Mouse (Mus musculus) R1 (cell line): ENCODE results near the gene Pkd2l1.

Source experiments
- DNase-seq: peaks from one replicate; pipeline ENCODE4 v3.0.0-alpha.2; 2018; ENCODE audit warnings: low read depth, low spot score

Pkd2l1 gene

DNA sequence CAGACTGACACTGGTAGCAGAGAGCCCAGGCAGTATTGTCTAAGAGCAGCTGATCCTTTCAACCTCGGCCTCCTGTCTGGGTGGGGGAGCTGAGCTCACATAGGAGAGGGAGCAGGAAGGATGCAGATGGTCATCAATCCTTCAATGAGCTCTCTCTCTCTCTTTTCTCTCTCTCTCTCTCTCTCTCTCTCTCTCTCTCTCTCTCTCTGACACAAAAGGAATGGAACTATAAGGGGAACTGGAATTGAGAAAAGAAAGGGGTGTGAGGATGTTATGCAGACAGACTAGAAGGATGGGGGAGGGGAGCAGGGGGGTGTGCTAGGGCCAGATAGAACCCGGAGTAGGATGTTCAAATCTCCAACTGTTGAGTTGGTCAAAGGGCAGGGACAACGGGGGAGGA is at the start of gene Pkd2l1:
Pkd2l1 (minus strand) TSS at position 101 of the 400 bp plus-strand sequence.
- DNase-seq = no peak

DNA sequence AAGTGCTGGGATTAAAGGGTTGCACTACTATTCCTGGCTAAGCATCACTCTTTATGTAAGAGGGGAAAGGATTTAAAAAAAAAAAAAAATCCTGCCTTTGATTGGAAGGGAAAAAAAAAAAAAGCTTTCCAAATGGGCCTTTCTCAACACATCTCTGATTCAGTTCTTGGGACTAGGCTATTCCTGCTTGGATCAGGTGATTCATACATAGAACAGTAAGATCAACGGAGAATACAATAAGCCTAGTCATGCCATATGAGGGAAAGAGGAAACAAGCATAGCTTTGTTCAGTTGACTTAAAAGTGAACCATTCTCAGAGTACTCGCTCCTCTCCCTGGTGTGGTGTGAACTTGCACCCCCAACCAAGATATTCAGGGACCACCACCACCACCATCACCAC is 46.7 kb upstream of the Pkd2l1 start:
- DNase-seq = no peak

DNA sequence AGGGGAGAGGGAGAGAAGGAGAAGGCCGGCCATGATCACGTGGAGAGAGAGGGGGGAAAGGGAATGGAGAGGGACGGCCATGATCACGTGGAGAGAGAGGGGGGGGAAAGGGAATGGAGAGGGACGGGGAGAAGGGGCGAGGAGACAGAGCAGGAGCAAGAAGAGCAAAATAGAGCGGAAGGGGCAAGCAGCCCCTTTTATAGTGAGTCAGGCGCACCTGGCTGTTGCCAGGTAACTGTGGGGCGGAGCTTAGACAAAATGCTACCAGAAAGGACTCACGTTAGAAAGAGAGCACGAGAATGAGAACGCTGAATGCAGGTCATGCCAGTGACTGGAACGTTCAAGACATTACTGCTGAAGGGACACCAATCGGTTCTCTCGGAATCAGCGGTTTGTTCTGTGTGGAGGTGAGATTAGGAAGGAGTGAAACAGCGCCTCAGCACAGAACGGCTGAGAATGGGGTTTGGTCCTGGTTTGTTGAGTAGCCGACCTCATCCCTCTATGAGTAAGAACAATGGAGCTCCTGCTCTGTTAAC is 45.3 kb upstream of the Pkd2l1 start:
- DNase-seq = peak; percentile 69

DNA sequence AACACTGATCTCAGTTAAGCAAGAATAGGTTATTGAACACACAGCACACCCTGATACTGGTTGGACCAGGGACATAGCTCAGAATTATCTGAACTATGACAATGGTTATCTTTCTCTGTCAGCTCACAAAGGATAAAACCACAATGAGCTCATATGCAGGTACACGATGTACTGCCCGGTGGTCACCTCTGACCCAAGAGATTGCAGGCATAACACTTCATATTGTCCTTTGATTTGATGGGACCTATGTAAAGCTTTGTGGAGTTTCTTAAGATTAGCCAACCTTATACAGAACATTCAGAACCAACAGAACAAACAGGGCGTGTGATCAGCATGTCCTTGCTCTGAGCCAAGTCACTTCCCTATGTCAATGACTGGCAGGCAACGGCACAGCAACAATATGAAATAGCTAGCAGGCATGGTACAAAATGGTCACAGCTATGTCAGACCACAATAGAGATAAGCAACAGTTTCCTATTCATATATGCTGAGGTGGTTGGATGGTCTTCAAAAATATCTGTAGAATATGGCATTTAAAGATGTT is 39.4 kb upstream of the Pkd2l1 start:
- no peak for DNase-seq

DNA sequence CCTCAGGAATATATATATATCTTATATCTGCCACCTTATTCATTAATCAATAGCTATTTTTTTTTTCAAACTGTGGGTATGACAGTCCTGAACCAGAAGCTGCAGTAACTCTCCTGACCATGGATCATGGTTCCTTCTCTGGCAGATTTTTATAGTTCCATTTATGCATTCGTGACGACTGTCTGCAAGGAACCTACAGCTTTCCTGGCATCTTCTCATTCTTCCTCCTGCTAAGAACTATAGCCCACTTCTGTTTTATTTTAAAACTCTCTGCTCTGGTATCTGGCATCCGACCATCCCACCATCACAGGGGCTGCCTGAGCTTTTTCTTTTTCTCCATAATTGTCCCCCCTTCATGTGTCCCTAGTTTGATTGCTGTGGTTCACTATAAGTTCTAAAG is 38.0 kb upstream of the Pkd2l1 start:
- DNase-seq = no peak

DNA sequence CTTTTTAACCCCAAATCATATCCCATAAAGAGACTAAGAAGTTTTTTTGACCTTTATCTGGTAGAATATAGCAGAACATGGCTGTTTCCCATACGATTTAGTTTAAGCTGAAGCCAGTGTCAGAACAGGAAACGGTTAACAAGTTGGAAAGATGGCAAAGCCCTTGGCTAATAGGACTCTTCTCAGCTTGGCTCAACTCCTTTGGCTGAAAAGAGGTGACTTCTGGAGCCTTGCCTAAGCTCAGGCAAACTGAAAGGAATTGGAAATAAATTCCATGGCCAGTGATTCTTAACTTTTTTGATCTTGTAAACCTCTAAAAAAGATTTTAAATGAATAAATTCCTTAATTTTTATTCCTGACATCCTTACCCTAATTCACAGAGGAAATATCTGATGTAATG is 37.5 kb upstream of the Pkd2l1 start:
- no peak for DNase-seq

DNA sequence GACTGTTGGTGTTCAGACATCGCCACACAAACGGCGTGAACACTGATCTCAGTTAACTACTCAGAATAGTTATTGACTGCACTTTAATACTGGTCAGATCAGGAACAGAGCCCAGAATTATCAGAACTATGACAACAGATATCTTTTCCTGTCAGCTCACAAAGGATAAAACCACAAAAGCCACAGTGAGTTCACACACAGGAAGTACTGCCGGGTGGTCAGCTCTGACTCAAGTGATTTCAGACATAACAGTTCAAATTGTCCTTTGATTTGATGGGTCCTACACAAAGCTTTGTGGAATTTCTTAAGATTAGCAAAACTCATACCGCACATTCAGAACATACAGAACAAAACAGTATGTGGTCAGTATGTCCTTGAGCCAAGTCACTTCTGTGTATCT is 33.5 kb upstream of the Pkd2l1 start:
- no peak for DNase-seq

DNA sequence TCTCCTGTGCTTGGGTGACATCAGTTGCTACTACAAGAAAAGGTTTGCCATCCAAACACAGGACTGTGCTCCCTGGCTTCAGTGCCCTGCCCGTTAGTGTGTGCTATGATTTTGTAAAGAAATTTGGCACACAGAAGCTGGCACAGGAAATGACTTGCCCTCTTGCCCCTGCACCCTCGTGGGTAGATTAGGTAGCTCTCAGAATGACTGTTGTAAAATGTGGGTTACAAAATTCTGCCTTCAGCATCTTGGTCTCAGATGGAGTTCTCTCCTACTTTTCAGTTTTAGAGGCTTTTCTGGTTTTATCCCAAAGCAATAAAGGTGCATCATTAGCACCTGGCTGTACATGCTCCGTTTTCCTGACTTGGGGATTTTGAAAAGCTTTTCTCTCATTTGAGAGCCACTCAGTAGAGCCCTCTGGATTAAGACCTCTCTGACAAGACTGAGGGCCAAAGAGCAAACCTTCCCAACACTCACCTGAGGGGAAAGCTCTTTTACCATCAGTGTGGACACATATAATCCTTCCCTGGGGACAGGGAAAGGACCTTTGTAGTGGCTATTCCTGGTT is 25.8 kb upstream of the Pkd2l1 start:
- DNase-seq = no peak

DNA sequence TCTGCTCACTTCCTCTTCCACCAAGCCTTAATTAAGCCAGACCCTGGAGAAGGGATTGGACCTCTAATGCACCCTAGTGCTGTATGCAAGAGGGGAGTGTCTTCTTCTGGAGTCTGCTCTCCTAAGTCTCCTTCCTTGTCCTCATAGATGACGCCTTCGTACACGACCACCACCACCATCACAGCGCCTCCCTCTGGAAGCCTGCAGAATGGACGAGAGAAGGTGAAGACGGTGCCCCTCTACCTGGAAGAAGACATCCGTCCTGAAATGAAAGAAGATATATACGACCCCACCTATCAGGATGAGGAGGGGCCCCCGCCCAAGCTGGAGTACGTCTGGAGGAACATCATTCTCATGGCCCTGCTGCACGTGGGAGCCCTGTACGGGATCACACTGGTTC is 23.0 kb upstream of the Pkd2l1 start:
- peak; percentile 17 for DNase-seq

DNA sequence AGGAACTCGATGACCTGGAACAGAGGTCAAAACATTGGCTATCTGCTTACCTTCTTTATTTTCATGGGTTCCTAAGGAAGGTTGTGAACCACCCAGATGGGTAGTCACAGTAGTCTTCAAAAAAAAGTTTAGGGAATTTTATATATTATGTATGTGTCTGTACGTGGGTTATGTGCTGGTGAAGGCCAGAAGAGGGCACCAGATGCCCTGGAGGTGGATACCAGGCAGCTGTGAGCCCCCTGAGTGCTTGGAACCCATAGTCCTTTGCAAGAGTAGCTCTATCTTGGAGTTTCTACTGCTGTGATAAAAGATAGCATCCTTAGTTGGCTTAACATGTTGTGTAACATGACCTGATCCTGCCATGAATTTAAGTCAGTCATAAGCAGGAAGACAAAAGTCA is 14.8 kb upstream of the Pkd2l1 start:
- DNase-seq = no peak

DNA sequence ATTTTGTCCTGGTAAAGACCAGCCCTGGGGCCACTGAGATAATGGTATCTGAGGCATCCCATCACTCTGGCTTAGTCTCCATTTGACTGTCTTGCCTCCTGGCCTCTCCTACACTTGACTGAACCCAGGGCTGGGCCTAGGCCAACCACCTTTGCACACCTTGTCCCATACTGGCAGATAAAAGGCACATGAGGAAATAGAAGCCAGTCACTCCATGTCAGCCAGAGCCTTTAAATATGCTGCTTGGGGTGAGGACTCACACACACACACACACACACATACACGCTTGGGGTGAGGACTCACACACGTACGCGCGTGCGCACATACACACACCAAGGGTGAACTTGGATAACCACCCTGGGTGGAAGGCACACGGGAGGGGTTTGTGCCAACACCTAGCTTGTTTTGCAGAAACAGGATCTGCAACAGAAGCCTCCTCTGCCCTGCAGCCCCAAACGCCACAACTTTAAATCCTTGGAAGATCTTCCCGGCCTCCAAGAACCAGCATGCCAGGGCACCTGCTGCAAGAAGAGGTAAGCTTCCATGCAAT is 10.8 kb upstream of the Pkd2l1 start, which contains the start of gene Scd3:
Scd3 (plus strand) TSS at position 255 of the 550 bp plus-strand sequence.
- no peak for DNase-seq

DNA sequence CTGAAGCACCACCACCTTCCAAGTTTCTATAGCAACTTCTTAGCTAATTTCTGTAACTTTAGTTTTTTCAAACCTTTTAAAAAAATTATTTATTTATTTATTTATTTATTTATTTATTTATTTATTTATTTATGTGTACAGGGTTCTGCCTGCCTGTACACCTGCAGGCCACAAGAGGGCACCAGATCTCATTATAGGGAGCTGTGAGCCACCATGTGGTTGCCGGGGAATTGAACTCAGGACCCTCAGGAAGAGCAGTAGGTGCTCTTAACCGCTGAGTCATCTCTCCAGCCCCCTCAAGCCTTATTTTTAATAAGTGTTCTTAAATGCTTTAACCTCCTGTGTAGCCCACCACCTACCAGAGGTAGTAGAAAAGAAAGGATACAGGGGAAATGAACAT is 6.7 kb upstream of the Pkd2l1 start:
- DNase-seq = peak; percentile 54

DNA sequence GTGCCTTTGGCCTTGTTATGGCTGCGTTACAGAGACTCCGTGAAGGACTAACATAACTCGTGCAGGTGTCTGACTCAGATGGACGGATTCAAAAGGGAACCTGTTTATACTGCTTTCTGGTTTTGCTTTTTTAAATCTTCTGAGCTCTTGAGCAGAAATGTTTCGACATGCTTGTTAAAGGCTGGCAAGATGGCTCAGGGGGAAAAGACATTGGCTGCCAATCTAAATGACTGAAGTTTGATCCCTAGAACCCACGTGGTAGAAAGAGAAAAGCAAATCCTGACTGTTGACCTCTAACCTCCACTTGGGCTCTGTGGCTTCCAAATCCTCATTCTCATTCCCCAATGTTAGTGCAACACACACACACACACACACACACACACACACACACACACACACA is 6.3 kb upstream of the Pkd2l1 start:
- DNase-seq = no peak

DNA sequence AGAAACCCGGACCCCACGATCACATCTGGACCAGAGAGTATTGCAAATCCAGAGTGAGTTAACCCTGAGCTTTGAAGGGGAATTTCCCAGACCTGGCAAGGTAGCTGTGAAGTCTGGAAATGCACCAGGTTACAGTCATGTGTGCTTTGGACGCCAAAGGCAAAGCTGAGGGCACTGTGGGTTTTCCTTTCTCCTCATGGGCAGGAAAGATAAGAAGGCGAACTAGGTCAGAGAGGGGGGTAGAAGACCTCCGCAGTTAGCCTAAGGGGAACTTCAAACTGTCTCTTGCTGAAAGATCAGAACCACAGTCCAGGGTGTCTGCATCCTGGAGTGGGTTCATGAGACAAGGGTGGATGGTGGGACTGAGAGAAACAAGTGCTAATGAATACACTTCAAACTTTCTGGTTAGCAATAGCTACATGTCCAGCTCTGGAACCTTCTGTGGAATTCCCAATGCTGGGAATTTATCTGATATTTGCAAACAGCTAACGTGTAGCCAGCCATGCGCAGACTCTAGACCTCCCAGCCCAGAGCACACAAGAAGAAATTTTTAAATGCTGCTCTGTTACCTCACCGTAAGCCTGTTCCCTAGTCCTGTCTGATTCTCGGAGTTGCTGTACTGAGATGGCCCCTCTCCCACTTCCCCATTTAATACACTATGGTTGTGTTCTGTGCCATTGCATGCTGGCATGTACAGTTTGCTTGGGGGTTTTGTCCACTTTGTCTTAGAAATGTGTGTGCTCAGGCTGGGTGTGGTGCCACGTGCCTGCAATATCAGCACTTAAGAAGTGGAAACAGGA is 5.0 kb upstream of the Pkd2l1 start:
- no peak for DNase-seq

DNA sequence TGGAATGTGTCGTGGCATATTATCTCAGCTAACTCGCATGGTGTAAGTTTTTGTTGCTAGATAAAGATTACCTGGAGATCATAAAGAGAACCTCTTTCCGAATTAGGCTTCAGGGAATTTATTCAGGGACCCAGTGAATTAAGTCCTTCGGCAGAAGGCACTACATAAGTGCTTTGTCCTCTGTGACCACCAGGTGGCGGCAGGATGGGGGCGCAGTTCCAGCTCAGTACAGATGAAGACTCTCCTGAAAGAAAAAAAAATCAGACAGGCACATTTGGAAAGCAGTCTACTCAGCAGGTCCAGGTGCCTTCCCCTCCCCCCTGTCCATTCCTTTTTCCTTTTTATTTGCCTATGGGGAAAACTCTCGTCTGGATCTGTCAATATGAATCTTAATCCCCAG is 2.9 kb upstream of the Pkd2l1 start:
- DNase-seq = peak; percentile 76

DNA sequence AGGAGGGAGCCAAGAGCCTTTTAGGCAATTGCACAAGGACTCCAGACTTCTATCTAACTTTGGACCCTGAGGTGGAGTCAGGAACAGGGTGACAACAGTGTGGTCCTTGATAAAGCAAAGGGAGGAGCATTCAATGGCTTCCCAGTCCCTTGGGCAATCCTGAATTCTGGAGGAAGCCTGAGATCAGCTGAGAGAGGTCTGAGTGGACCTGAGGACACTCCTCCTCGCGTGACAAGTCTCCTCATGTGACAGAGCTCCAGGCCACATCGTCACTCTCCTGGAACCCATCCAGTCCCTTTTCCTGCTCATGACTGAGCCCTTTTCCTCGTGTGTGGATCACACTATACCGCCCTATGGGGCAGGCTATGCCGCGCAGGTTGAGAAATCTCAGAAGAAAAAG is 1.7 kb upstream of the Pkd2l1 start:
- no peak for DNase-seq

DNA sequence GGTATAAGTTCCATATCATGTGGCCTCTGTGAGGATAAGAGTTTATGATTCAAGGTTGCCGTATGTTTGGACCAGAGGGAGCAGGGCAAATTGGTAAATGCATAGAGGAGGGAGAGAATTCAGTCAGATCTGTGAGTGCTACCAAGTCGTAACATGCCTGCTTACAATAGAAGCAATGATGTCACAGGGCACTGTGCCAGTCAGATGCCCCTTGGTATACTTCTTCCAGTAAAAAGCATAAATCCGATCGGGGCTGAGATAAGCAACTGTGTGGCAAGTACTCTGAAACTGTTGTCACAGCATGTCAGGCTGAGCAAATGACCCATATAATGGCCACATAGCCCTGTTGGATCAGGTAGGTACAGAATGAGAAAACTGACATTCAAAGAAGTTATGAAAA is 3.2 kb downstream of the Pkd2l1 start:
- no peak for DNase-seq

DNA sequence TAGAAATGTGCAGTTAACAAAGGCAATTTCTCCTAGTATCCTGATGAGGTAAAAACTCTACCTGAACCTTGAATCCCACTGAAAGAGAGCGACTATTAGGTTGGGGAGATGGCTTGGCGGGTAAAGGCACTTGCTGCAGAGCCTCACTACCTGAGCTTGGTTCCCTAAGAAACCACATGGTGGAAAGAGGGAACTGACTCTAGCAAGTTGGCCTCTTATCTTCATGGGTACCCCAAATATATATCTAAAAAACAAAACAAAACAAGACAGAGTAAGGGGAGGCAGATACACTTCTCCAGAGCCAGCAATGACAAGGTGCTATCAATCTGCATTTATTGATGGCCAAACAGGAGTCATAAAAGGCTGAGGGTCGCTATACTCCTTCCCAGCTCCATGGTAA is 8.3 kb downstream of the Pkd2l1 start:
- DNase-seq = no peak

DNA sequence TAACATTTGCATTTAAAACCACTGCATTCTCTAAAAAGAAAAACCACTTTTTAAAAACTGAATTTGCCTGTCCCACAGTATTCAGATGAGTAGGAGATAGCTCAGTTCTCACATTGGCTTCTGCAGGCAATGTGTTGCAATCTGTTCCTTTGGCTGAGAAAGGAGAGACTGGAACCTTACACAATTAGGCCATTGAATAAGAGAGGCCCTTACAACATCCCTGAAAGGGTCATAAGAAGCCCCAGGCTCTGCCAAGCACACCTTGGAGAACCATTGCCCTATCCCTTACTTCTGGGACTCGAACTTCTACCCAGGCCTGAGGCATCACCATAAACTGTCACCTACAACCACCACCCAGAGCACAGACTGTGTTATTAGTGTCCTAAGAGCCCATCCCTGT is 11.7 kb downstream of the Pkd2l1 start:
- DNase-seq = no peak

DNA sequence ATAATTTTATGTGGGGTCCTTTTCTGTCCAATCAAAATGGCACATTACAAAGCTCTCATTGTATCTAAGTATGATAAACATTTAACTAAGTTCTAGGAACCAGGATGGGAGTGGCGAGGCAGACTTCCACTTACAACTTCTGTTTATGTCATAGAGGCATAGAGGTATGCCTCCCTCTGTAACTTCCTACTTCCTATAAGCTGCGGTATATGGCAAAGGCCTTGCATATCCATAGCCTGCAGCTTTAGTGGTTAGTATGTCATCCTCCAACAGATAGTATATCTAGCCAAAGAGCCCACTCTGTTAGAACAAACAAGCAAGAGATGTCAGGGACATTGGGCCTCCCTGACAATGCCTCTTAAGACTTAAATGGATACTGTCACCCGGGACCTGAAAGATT is 15.5 kb downstream of the Pkd2l1 start:
- no peak for DNase-seq

DNA sequence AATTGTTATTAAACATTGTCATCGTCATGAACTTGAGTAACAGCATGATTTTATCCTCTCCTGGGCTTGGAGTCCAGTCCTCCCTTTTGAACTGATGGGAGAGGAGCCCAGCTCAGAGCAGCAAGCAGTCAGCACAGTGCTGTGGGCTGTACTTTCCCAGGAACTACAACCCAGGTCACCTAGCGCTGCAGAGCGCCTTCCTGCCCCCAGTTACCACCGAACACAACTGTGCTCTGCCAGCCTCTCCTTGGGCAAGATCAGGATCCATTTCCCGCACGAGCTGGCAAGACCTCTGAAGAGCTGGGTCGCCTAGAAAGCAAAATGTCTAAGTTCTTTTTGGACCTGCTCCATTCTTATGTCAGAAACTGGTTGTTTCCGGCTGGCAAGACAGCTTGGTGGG is 17.4 kb downstream of the Pkd2l1 start:
- DNase-seq = no peak

DNA sequence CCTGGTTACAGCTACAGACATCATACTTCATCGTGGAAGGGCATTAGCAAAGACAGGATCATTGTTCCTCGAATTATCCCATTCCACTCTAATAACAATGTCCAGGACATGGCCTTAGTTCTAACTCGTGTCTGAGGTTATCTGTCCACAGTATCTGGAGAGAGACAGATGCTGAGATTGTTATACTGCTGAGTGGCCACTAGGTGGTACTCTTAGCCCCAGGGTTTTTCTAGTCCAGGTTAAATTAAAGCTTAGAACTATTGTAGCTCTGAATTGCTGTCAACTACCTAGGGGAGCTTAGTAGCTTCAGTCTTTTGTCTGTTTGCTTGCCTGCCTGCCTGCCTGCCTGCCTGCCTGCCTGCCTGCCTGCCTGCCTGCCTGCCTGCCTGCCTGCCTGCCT is 30.7 kb downstream of the Pkd2l1 start:
- DNase-seq = peak; percentile 48

DNA sequence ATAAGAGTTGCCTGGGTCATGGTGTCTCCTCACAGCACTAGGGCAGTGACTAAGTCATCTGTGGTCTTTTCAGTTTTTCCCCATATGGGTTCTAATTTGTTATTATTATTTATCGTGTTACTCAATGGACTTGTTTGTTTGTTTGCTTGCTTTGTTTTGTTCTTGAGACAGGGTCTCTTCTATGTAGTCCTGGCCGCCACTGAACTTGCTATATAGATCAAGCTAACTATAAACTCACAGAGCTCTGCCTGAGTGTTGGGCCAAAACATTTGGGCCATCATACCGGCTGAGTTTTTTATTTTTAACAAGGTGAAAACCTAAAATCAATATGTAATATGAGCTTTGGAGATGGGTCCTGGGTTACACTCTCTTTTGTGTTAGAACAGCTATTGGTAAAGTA is 32.9 kb downstream of the Pkd2l1 start:
- DNase-seq = no peak
